Mouse (Mus musculus) adrenal gland, postnatal 4 days (tissue): Measurements from ENCODE around the gene Sppl3. TPM values are rescaled to one million over a fixed set of nuclear protein-coding genes. Genes with fewer than 3 reads are reported as not detected.

ENCODE experiments used
- DNase-seq, 2 experiments: peaks; one replicate each; pipeline ENCODE4 v3.0.0; 2021 to 2022; ENCODE audit warnings: low spot score in 2 of 2, mixed read lengths in 2 of 2
- total RNA-seq, 2 experiments: library from RNA; stranded (reverse); gene quantifications; 2 replicates each; pipeline ENCODE4 v1.2.3; 2021

Sppl3 gene
- total RNA-seq, 2 experiments from 2014 or later, result 91.7 to 92.3 TPM

GRCm38 (mm10) chr5:115118961-115119570, 108.1 kb downstream of the Sppl3 start, which contains the start of gene Acads:
Acads (minus strand) TSS chr5:115119346.
- DNase-seq, result peak; percentile 69 to 76

- no peak for DNase-seq
These were observed 110.0 kb downstream of the Sppl3 start for GRCm38 (mm10) chr5:115120978-115121377.

DNA sequence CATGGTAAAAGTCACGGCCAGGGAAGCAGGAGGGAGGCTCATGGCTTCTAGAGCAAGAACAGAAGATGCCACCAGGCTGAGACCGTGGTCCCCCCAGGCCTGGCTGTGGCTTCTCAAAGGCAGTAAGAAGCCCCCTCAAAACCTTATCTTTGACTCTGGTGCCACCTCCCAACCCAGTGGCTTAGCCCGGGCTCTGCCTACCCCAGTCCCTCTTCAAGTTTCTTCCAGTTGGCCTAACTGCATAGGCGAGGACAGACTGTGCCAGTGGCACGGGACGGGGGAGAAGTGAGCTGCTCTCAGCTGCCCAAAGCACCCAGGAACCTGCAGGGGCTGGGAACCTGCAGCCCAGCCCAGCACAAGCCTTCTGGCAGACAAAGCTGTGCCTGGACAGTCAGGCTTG, 113.8 kb downstream of the Sppl3 start:
- no peak for DNase-seq

GRCm38 (mm10) chr5:115125211-115125871, 114.4 kb downstream of the Sppl3 start:
- DNase-seq, result peak; percentile 42 to 65

DNA sequence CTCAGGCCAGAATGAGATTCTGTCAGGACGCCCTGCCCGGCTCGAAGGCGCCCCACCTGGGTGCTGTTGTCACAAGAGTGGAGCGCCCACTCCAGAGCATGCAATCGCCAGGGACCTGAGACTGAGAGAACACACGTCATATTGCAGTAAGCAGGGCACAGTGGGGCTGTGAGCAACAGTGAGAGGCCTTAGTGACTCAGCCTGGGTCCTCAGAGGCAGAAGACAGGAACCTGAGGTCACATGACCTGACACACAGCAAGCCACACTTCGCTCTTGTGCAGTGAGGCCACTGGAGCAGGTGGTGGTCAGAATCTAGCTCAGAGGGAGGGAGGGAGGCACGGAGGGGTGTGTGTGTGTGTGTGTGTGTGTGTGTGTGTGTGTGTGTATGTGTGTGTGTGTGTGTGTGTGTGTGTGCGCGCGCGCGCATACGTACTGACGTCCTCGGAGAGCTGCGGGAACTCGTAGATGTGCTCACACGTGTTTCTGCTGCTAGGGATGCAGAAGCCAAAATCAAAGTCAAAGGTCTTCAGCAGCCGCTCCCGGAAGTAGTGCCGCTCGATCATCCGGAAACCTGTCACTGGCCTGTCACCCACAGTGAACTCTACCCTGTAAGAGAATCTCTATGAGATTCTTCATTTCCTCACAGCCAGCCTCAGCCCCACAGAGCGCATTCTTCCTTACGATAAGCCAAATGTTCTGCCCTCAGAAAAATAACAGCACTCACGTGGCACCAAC, 115.8 kb downstream of the Sppl3 start:
- DNase-seq, result no peak

- no peak for DNase-seq
These were observed 116.7 kb downstream of the Sppl3 start for GRCm38 (mm10) chr5:115127421-115128179.

DNA sequence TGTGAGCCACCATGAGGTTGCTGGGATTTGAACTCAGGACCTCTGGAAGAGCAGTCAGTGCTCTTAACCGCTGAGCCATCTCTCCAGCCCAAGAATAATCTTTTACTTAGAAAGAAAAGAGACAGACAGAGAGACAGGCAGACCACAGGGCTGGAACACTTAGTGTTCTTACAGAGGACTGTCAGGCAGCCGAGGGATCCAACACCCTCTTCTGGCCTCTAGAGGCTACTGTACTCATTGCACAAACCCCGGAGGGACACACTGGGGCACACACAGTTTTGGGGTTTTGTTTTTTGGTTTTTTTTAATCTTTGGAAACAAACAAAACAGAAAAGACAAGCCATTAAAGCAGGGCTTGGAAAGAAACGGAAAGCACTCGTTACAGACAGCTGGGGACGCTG, 118.4 kb downstream of the Sppl3 start:
- DNase-seq, result no peak

- DNase-seq, result no peak
These were observed 121.5 kb downstream of the Sppl3 start for GRCm38 (mm10) chr5:115132465-115132864.

DNA sequence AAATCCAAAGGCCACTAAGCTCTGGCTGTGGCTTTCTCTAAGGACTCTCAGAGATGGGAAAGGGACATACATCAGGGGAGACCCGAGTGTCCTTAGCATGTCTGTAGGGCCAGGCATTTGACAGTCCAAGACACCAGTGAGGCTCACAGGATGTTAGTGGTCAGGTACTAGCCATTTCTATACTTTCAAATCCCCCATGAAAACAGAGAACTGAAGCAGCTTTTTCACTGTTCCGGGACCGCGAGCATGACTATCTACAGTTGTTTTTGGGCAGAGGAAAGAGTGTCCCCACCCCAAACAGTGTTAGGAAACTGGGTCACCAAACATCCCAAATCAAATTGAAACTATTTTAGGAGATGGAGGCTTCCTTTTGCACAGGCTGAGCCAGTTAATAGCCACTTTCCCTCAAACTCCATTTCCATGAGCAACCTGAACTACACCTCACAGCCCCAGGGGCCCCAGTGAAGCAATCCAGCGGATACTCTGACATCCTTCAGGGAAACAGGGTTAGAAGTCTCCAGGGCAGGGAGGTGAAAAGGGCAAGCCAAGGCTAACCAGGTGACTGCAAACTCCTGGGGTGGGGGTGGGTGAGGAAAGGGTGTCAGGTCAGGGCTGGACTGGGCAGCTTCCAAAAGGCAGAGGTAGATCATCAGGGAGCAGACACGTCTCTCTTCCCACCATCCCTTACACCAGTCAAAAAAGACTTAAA, 122.6 kb downstream of the Sppl3 start:
- DNase-seq, result no peak

DNA sequence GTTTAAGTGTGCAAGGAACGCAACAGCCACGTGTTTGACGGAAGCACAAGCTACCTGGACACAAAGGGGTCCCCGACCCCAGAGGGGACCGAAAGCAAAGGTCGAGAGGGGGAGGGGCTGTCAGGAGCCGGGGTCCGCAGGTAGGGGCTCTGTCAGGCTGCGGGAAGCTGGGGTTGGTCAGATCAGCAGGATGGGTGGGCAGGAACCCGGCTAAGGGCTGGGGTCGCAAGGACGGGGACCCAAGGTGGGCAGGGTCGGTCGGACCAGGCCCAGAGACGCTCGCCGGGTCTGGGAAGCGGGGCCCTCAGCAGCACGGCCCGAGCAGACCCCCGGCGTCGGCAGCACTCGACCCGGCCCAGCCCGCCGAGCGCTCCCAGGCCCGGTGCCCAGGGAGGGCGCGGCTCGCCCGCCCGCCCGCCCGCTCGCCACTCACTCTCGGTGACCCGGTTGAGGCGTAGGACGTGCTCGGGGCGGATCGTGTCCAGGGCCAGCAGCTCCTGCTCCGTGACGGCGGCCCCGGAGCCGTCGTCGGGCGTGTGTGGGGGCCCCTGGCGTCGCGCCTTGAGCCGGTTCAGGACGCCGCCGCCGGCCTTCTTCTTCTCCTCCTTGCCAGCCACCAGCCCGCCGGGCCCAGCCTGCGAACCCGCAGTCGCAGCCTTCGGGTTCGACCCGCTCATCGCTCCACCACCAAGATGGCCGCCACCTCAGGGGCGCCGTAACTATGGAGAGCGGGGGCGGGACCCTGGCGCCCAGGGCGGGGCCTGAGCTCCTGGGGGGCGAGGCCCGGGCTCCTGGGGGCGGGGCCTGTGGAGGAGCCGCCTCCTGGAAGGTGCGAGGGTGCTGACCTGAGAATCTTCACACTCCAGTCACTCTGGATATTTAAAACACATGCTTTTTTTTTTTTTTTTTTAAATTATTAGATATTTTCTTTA, 123.6 kb downstream of the Sppl3 start, which contains the start of gene Unc119b:
Gene Unc119b (minus strand): TSS at position 742 of the 932 bp plus-strand sequence.
- peak; percentile 80 to 85 for DNase-seq

DNA sequence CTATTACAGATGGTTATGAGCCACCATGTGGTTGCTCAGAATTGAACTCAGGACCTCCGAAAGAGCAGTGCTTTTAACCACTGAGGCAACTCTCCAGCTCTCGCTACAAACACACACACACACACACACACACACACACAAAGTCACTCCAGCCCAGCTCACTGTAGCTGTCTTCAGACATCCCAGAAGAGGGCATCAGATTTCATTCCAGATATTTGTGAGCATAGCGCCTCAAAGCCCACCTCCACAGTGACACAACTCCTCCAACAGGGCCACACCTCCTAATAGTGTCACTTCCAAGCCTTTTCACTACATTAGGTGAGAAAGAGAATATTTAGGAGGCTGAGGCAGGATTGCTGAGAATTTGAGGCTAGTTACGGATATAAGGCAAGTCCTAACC, 128.2 kb downstream of the Sppl3 start:
- DNase-seq, result no peak

DNA sequence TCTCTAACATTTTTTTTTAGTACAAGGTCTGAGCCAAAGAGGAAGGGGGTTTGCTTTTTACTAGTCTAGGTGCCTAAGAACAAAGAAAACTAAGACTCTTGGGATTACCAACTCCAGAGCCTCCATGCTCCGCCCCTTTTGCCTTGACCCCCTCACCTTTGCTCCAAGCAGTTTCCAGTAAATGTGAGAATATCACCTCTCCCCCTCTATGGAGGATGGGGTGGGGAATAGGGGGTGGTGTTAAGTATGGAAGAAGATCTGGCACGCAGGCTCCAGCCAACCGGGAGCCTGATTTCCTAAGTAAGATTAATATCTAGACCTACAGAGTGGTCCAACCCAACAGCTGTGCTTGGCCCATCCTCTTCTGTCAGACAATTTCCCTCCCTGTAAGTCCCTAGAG, 129.8 kb downstream of the Sppl3 start:
- no peak for DNase-seq

- no peak for DNase-seq
These were observed 131.3 kb downstream of the Sppl3 start for GRCm38 (mm10) chr5:115142166-115142697.

- no peak for DNase-seq
These were observed 132.6 kb downstream of the Sppl3 start for GRCm38 (mm10) chr5:115143552-115143951.

- no peak for DNase-seq
These were observed 133.5 kb downstream of the Sppl3 start for GRCm38 (mm10) chr5:115144471-115144870.

- DNase-seq, result no peak
These were observed 134.5 kb downstream of the Sppl3 start for GRCm38 (mm10) chr5:115145253-115145968.

DNA sequence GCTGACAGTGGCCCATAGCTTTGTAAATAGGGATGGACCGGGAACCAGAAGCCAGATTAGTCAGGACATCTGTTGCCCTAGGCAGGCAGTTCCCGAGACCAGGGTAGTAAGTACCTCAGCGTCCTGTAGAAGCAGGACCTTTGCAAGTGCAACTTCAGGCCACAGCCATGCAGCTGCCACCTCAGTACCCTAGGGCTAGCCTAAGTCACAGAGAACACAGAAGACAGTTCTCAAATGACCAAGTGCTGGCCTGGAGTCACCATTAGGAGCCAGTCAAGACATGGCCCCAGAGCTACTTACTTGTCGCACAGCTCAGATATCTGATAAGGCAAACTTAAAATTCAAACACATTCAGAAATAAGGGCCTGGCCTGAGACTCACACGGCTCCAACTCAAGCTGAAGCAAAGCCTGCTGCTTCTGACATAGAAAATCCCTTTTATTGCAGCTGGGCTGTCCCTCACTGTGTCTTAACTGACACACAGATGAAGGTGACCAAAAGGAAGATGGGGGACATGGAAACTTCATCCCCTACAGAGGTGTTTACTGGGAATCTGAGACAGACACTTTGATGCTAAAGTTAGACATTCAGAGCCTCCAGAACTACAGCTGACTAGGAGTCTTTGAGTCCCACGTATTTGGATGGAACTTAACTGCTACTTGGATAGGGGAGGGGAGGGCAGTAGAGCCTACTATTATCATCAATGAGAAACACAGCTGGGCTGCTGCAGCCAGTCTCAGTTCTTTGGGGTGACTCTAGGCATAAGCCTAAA, 135.2 kb downstream of the Sppl3 start:
- no peak for DNase-seq

- DNase-seq, result no peak
These were observed 135.8 kb downstream of the Sppl3 start for GRCm38 (mm10) chr5:115146747-115147130.
